Mouse (Mus musculus): ENCODE results near the gene Irgc1. TPM values are rescaled to one million over a fixed set of nuclear protein-coding genes. Genes with fewer than 3 reads are reported as not detected.

Irgc1 gene
- total RNA-seq (2023) = 3.5 to 5.6 TPM (median 5.0 TPM) in 4 replicates

DNA sequence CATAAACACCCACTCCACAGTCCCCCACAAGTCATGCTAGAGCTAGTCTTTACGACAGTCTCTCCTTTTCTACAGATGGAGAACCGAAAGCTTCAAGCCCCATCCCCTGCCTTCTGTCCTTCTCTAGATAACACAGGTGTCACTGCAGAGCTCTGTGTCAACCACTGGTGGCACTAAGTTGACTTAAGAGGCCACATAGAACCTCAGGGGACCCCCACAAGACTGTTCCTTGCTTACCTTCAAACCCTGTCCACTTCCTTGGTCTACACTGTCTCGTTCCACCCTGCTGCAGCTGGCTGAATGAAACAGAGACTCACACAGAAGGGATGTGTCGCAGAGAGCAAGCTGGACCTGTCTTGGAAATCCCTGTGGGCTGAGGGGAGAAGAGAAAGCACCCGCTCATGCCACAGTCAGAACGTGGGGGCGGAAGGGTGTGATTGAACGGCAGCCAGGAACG is at the start of gene Irgc1:
Gene Irgc1 (minus strand): TSS at position 443 of the 457 bp plus-strand sequence.

DNA sequence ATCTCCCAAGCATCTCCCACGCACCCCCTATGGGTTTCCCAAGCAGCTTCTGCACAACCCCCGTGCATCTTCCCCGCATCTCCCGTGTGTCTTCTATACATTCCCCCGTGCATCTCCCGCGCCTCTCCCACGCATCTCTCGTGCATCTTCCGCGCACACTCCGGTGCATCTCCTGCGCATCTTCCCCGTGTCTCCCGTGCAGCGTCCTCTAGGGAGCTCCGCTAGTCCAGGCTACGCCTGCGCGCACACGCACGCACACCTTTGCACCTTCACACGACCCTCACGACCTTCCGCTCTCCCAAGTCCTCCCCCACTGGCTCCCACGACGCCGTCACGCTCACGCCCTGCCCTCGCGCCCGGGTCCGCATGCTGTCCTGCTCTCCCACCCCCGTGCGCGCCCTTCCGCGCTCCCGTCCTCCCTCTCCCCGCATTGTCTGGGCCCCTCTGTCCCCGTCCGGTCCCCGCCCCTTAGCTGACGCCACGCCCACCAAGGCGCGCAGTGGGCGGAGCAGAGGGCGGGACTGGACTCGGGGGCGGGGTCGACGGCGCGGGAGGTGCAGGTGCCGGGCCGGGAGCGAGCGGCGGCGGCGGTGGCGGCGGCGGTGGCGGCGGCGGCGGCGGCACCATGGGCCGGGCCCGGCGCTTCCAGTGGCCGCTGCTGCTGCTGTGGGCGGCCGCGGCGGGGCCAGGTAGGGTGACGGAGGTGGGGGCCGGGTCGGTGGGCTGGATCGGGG is 29.5 kb upstream of the Irgc1 start, which contains the start of gene Cadm4:
Gene Cadm4 (plus strand): TSS at position 550 of the 734 bp plus-strand sequence.

DNA sequence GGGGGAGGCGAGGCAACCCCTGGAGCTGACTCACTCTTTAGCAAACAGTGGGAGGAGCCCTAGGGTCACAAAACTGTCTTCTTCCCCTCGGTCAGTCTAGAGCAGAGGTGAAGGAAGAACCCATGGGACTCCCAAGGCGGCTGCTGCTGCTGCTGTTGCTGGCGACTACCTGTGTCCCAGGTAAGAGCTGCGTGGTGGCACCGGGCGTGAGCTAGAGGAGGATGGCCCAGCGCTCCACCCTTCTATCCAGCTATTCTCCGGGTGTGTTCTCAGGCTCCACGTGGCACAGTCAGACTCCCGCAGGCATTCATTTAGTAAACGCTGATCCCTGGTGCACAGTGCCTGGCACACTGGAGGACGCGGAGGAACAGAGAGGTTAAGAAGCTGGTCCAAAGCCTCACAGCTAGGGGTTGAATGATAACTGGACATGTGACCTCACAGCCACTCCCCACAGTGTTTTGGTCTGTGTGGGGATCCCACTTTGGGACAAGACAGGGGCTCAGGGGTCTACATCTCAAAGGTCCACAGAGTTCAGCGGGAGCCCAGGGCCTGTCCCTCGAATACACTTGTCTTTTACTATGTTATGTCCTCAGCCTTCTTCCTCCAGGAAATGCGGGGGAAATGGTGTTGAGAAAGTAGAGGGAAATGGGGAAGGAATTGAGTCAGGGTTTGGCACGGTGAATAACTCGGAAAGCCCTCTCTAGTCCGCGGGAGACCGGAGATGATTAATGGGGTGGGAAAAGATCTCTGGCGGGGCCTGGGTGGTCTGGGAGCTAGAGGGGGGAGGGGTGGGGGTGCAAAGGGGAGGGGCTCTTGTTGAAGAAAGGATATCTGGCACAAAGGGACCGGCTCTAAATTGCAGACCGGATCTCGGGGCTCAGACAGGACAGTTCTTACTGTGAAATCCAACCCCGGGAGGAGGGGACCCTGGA is 10.6 kb upstream of the Irgc1 start, which contains the start of gene Plaur:
Gene Plaur (plus strand): TSS at position 97 of the 932 bp plus-strand sequence.

DNA sequence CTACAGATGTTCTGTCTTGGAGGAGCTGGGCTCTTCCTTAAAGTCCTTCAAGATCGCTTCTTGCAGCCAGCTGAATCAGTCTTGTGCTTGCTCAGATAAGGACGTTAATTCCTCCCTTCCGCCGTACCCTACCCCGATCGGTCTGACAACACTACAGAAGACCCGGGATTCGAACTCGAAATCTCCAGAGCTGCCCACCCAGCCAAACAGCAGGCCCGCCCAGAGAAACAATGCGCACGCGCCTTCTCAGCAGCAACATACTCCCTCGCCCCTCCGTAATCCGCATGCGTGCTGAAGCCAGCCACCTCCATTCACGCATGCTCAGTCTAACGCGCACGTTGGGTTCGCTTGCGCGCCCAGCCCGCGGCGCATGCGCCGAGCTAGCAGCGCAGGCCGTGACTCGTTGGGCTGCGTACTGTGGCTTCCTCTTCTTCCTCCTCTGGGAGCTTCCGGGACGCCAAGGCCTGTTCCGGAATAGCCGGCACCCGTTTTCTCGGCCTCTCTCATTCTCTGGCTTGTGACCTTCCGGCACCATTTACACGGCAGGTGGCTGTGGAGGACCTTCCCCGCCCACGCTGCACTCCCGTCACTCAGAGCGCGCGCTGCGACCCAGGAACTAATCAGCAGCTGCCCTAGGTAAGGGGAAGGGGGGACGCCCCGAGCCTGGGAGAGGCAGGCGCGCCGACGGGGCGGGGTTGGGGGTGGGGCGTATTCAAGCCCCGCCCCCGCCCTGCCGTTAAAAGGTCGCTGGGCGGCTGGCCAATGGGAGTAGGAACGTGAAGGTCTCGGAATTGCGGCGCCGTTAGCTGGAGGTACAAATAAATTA is 52.6 kb downstream of the Irgc1 start, which contains the start of gene Smg9:
Gene Smg9 (plus strand): TSS at position 364 of the 826 bp plus-strand sequence.

Other genes with a start within 250 kb of the Irgc1 start
- 0.09 TPM in 1 of 4 replicates, not detected in the others for gene Zfp111, start 240.9 kb downstream of the Irgc1 start, total RNA-seq (2023)
- gene Zfp109, start 214.7 kb downstream of the Irgc1 start, total RNA-seq (2023) = 1.2 to 1.5 TPM (median 1.4 TPM) in 4 replicates
- gene Zfp108, start 197.5 kb downstream of the Irgc1 start, total RNA-seq (2023) = not detected in 4 replicates
- gene Zfp93, start 181.9 kb downstream of the Irgc1 start, total RNA-seq (2023) = 0.33 TPM in 2 of 4 replicates, not detected in the others
- 6.4 to 11.4 TPM (median 8.5 TPM) in 4 replicates for gene Zfp61, start 151.1 kb downstream of the Irgc1 start, total RNA-seq (2023)
- 7.7 to 11.5 TPM (median 8.3 TPM) in 4 replicates for gene Zfp94, start 135.6 kb downstream of the Irgc1 start, total RNA-seq (2023)
- gene Tescl, start 118.4 kb downstream of the Irgc1 start, total RNA-seq (2023) = not detected in 4 replicates
- gene Lypd5, start 103.1 kb downstream of the Irgc1 start, total RNA-seq (2023) = not detected in 4 replicates
- 4.0 to 6.8 TPM (median 4.8 TPM) in 4 replicates for gene Kcnn4, start 82.0 kb downstream of the Irgc1 start, total RNA-seq (2023)
- gene Smg9, start 52.7 kb downstream of the Irgc1 start, total RNA-seq (2023) = 69.5 to 87.3 TPM (median 83.7 TPM) in 4 replicates
- 484 to 612 TPM (median 535 TPM) in 4 replicates for gene Plaur, start 10.2 kb upstream of the Irgc1 start, total RNA-seq (2023)
- 1.2 to 3.1 TPM (median 1.7 TPM) in 4 replicates for gene Cadm4, start 29.7 kb upstream of the Irgc1 start, total RNA-seq (2023)
- gene Zfp428, start 54.7 kb upstream of the Irgc1 start, total RNA-seq (2023) = 1.0 to 2.2 TPM (median 1.8 TPM) in 4 replicates
- gene AC161166.1, start 60.2 kb upstream of the Irgc1 start, total RNA-seq (2023) = not detected in 4 replicates
- 21.1 to 23.8 TPM (median 22.9 TPM) in 4 replicates for gene Irgq, start 78.4 kb upstream of the Irgc1 start, total RNA-seq (2023)
- 0.95 TPM in 1 of 4 replicates, not detected in the others for gene Pinlyp, start 93.8 kb upstream of the Irgc1 start, total RNA-seq (2023)
- 82.6 to 95.2 TPM (median 89.3 TPM) in 4 replicates for gene Xrcc1, start 94.0 kb upstream of the Irgc1 start, total RNA-seq (2023)
- gene Ethe1, start 135.2 kb upstream of the Irgc1 start, total RNA-seq (2023) = 8.6 to 10.6 TPM (median 10.1 TPM) in 4 replicates
- not detected in 4 replicates for gene Zfp575, start 135.3 kb upstream of the Irgc1 start, total RNA-seq (2023)
- 25.2 to 27.4 TPM (median 25.6 TPM) in 4 replicates for gene Phldb3, start 158.5 kb upstream of the Irgc1 start, total RNA-seq (2023)
- 0.36 to 0.70 TPM (median 0.58 TPM) in 3 of 4 replicates, not detected in the other for gene Lypd3, start 184.3 kb upstream of the Irgc1 start, total RNA-seq (2023)
- not detected in 4 replicates for gene Tex101, start 224.4 kb upstream of the Irgc1 start, total RNA-seq (2023)

Measured in B cell, adult 62 days (primary cell).